Mouse (Mus musculus) megakaryocyte, embryonic 14.5 days (primary cell): ENCODE results near the gene Klf15.

ENCODE experiments used
- FLI1 ChIP-seq: IDR thresholded peaks from 2 replicates; pipeline ENCODE4 v1.6.1; 2012; ENCODE audit warnings: low read length, inconsistent platforms, mixed read lengths
- GATA1 ChIP-seq: IDR thresholded peaks from 3 replicates; pipeline ENCODE4 v1.6.1; 2012; ENCODE audit warnings: mixed read lengths, low read length, inconsistent platforms, borderline replicate concordance

DNA sequence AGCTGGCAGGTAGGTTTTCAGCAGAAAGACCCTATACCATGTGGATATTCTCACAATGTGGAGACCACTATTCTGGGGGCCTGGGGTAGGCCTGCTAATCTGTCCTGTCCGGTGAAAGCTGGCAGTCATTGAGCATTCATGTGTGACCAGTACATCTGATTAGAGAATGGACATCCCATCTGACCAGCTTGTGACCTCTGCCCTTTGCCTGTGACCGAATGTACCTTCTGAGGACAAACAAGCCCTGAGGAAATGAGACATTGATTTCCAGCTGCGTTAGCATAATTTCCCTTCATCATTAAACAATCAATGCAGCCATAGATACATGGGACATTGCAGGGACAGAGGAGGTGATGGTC is 13.5 kb downstream of the Klf15 start:
- TF ChIP-seq GATA1 (no peak), FLI1 (no peak)
